Mouse (Mus musculus) hindlimb bud, embryonic 11.5 days (tissue): ENCODE results near the gene Ddx20.

ENCODE experiments used
- DNase-seq: peaks from one replicate; pipeline ENCODE4 v3.0.0-alpha.2; 2012; ENCODE audit warnings: low read depth, low spot score; ENCODE audit errors: extremely low spot score

Gene Ddx20

DNA sequence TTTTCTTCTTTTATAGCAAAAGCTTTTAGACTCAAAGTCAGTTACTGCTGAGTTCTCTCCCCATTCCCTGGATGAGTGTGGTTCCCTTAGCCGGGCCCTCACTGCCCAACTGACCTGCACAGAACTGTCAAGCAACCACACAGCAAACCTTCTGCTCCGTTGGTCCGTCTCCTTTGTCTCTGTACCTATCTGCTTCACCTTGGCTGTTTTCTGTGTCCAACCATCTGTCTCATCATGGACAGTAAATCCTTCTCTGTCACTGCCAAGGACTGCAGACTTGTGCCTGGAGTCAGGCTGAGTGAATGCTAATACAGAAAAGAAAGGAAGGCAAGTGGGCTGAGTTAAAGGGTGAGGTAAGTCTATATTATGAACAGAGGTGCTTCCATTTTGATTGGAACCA, 17.6 kb downstream of the Ddx20 start:
- DNase-seq: no peak

DNA sequence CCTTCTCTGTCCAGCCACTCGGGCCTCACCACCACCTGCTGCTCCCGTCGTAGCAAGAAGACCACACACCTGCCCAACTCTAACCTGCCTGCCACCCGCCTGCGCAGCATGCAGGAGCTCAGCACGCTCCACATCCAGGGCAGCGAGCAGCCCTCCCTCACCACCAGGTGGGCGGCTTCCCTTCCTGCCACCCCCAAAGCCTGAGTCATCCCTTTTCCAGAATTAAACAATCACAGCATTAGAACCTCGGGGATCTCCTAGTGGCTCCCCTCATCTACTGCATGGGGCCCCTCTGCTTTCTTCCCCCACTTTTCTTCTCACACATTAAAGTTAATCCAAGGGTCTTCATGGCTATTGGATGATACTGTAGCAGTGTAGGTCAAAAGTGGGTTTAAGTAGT, 19.2 kb downstream of the Ddx20 start:
- DNase-seq: no peak

GRCm38 (mm10) chr3:105666996-105667523, 20.3 kb downstream of the Ddx20 start:
- DNase-seq: no peak

- DNase-seq: no peak
Measured at GRCm38 (mm10) chr3:105665105-105665765, 22.1 kb downstream of the Ddx20 start.

GRCm38 (mm10) chr3:105663043-105663442, 24.3 kb downstream of the Ddx20 start:
- no peak for DNase-seq

GRCm38 (mm10) chr3:105660530-105660929, 26.8 kb downstream of the Ddx20 start:
- no peak for DNase-seq

DNA sequence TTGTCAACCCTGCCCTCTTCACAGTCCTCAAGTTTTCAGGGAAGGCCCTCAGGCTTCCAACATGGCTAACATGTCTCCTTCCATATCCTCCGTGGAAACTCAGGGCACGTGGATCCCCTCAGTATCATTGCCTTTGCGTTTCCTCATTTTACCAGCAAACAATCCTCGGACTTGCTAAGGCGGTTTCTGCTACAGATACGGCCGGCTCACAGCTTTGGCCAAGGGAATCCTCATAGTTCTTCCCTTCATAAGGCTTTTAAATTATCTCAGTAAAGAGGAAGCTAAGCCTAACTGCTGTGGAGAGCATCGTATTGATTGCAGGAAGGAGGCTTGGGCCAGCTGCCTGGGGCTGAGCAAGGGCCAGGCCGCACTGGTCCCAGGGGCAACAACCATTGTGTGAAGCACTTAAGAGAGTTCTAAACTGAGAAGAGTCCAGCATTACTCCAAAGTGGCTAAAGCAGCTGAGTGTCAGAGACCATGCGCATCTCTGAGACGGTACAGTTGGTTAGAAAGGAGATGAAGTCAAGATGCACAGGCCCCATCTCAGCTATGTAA, 32.3 kb downstream of the Ddx20 start:
- no peak for DNase-seq

- DNase-seq: no peak
Measured at GRCm38 (mm10) chr3:105653544-105654380, 33.6 kb downstream of the Ddx20 start.

DNA sequence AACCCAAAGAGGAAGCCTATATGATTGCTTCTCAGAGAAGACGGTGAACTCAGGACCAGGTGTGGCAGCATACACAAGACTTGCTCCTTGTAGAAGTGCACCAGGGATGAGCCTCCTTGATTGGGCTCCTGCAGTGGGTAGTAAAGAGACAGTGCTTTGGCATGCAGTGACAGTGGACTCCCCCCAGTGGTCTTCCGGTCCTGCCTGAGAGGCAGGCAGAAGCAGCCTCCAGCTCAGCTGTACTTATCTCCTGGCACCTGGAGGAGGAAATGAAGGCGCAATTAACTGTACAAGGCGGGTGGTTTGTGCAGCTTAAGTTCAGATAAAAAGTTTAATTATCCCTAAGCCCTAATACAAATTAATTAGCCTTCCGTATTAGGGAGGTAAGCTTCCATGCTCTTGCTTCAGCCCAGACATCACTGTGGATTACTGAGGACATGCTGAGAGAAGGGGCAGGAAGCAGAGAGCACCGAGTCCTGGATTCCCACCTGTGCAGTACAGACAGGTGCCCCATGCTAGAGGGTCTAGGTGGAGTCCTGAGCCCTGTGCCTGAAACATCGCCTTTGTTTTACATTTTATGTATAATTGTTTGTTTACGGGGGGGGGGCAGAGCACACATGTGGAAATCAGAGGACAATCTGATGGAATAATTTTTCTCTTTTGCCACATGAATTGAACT, 38.3 kb downstream of the Ddx20 start:
- DNase-seq: no peak

- DNase-seq: no peak
Measured at GRCm38 (mm10) chr3:105643566-105643965, 43.8 kb downstream of the Ddx20 start.

- DNase-seq: no peak
Measured at GRCm38 (mm10) chr3:105642186-105642585, 45.2 kb downstream of the Ddx20 start.

DNA sequence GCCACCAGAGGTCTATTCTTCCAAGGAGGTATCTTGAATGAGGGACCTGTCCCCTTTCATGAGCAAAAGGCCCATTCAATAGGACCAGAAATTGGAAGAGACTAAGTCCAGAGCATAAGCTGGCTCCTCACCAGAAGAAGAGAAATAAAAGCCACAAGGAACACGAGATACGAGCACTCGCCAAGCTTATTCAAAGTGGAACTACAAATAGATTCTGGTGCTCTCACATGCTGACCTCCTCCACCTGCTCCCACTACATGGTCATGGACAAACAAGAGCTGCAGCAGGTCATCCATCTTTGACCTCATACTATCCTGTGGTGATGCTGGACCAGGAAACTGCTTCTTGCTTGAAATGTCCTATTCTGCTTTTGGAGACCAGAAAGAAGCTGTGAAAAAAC, 54.4 kb downstream of the Ddx20 start:
- no peak for DNase-seq

GRCm38 (mm10) chr3:105632296-105632695, 55.1 kb downstream of the Ddx20 start:
- no peak for DNase-seq
